Mouse (Mus musculus): ENCODE measurements around the gene Txndc2. TPM values are rescaled to one million over a fixed set of nuclear protein-coding genes. Genes with fewer than 3 reads are reported as not detected.

Gene Txndc2
- total and polyA plus RNA-seq, 3 experiments: 0.22 TPM; not detected in 2

DNA sequence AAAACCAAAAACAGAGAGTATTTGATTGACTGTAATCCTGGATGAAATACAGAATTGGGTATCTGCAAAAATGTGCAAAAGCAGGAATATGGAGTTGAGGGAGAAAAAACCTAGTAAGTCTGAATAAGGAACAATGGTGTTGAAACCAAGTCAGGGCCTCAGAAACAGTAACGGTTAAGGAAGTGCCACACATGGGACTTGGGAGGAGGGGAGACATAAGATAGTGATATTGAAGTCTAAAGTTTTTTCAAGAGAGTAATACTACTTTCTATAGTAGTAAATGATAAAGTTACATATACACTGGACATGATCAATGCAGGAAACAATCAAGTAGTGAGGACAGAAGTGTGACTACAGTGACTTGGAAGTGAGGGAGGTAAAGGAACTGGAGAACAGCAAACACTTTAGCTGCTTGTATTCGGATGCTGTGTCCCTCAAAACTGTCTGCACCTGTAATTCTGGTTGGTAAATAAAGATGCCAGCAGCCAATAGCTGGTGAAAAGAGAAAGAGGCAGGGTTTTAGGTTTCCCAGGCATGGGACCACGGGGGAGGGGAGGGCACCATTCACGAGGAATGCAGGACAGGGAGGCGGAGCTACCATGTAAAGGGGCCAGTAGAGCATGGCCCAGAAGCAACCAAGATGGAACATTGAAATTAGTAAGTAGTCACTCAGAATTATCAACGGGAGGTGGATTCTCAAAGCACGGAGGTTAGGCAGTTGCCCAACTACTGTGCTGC lies 34.2 kb downstream of the Txndc2 start:
- H3K4me3 ChIP-seq (ENCODE audit: low read depth, low read length): peak overlapping the region; percentile 29; the same call in 1 of the 2 replicates
- H3K4me1 ChIP-seq (ENCODE audit: insufficient read depth, low read depth, low read length): peaks cover 76% of the 10 kb centered on the region
- TF ChIP-seq CTCF (IDR thresholded peaks at IDR 0.05; ENCODE audit: low read depth, low read length) (no peak), POLR2AphosphoS5 (IDR thresholded peaks at IDR 0.05; ENCODE audit: insufficient replicate concordance, low read depth, low read length) (no peak), GATA1 (IDR thresholded peaks at IDR 0.05; ENCODE audit: borderline replicate concordance, low read length) (no peak)
- H3K36me3 ChIP-seq (replicated peaks): peaks cover 25% of the 10 kb centered on the region
- DNase-seq (ENCODE audit: low spot score) (no peak), ATAC-seq (ENCODE audit: extremely low read depth, insufficient number of reproducible peaks, low FRiP score, poor library complexity, severe bottlenecking) (no peak)
- no peaks in the 10 kb centered on the region for H3K9me3 ChIP-seq (replicated peaks)
- H3K27me3 ChIP-seq (ENCODE audit: insufficient read depth, low read length): no peaks in the 10 kb centered on the region

DNA sequence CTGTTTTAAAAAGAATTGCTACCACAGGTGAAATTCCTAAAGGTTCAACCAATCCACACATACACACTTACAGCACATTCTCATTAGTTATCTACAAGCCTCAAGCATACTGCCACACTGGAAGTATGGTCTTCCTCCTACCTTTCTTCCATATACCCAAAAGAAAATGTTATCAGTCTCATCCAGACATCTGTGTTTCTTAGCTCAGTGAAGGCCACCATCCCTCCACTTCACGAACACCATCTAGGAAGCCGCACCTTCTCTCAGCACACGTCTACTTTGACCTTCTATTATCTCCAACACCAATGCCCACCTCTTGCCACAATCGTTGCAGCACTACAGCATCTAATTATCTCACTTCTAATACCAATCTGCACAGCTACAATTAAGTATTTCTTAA lies 36.0 kb downstream of the Txndc2 start:
- Histone ChIP-seq H3K4me3 (ENCODE audit: low read depth, low read length) (no peak overlapping the region), H3K9me3 (replicated peaks) (no peaks in the 10 kb centered on the region), H3K4me1 (ENCODE audit: insufficient read depth, low read depth, low read length) (peaks cover 77% of the 10 kb centered on the region), H3K36me3 (replicated peaks) (peaks cover 25% of the 10 kb centered on the region), H3K27me3 (ENCODE audit: insufficient read depth, low read length) (no peaks in the 10 kb centered on the region)
- TF ChIP-seq TAL1 (conservative IDR thresholded peaks at IDR 0.05; ENCODE audit: low read depth, low read length): peak; percentile 85
- no peak for TF ChIP-seq POLR2AphosphoS5 (IDR thresholded peaks at IDR 0.05; ENCODE audit: insufficient replicate concordance, low read depth, low read length)
- ATAC-seq (ENCODE audit: extremely low read depth, insufficient number of reproducible peaks, low FRiP score, poor library complexity, severe bottlenecking) (peak; percentile 77), DNase-seq (ENCODE audit: low spot score) (peak; percentile 19)

DNA sequence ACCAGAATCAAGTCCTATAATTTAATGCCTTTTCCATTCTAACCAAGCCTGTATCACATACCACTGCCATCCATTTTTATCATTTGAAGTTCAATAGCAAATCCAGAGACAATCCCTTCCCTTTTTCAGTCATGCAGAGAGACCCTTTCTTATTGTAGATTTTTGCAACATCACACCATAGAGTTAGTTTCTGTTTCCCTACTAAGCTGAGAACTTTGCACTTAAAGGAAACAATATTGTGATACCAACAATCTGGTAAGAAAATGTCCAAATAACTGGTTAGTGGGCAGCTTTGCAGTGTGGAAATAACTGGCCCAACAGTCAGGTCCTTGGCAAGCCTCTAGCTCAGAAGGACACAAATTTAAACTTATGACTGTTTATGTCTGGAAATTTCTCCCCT lies 37.1 kb downstream of the Txndc2 start:
- Histone ChIP-seq H3K4me1 (ENCODE audit: insufficient read depth, low read depth, low read length) (peaks cover 75% of the 10 kb centered on the region), H3K27me3 (ENCODE audit: insufficient read depth, low read length) (no peaks in the 10 kb centered on the region), H3K36me3 (replicated peaks) (peaks cover 21% of the 10 kb centered on the region), H3K9me3 (replicated peaks) (no peaks in the 10 kb centered on the region), H3K4me3 (ENCODE audit: low read depth, low read length) (no peak overlapping the region)
- no peak for DNase-seq (ENCODE audit: low spot score)
- ATAC-seq (ENCODE audit: extremely low read depth, insufficient number of reproducible peaks, low FRiP score, poor library complexity, severe bottlenecking): no peak
- TF ChIP-seq POLR2AphosphoS5 (IDR thresholded peaks at IDR 0.05; ENCODE audit: insufficient replicate concordance, low read depth, low read length): no peak
- no peak for TF ChIP-seq GATA1 (IDR thresholded peaks at IDR 0.05; ENCODE audit: borderline replicate concordance, low read length)
- no peak for TF ChIP-seq TAL1 (conservative IDR thresholded peaks at IDR 0.05; ENCODE audit: low read depth, low read length)
- no peak for TF ChIP-seq CTCF (IDR thresholded peaks at IDR 0.05; ENCODE audit: low read depth, low read length)
- TF ChIP-seq GATA2 (IDR thresholded peaks at IDR 0.05; ENCODE audit: borderline replicate concordance, low read depth, low read length): no peak

DNA sequence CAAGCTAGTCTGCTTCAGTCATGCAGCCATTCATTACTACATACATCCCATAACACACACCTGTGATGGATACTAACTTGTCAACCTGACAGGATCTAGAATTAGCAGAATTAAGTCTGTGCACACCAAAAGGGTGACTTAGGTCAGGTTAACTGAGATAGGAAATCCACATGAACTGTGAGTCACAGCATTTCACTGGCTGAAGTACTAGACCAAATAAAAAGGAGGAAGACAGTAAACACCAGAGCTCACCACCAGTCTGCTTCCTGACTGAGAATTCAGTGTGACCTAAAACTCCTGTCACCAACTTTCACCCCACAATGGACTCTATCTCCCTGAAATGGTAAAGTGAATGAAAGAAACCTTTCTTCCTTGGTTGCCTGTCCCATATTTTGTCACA lies 37.7 kb downstream of the Txndc2 start:
- Histone ChIP-seq H3K9me3 (replicated peaks) (no peaks in the 10 kb centered on the region), H3K36me3 (replicated peaks) (peaks cover 16% of the 10 kb centered on the region), H3K27me3 (ENCODE audit: insufficient read depth, low read length) (no peaks in the 10 kb centered on the region), H3K4me1 (ENCODE audit: insufficient read depth, low read depth, low read length) (peaks cover 70% of the 10 kb centered on the region), H3K4me3 (ENCODE audit: low read depth, low read length) (no peak overlapping the region)
- no peak for DNase-seq (ENCODE audit: low spot score)
- TF ChIP-seq GATA2 (IDR thresholded peaks at IDR 0.05; ENCODE audit: borderline replicate concordance, low read depth, low read length) (no peak), GATA1 (IDR thresholded peaks at IDR 0.05; ENCODE audit: borderline replicate concordance, low read length) (no peak), CTCF (IDR thresholded peaks at IDR 0.05; ENCODE audit: low read depth, low read length) (no peak), POLR2AphosphoS5 (IDR thresholded peaks at IDR 0.05; ENCODE audit: insufficient replicate concordance, low read depth, low read length) (no peak)
- no peak for ATAC-seq (ENCODE audit: extremely low read depth, insufficient number of reproducible peaks, low FRiP score, poor library complexity, severe bottlenecking)

DNA sequence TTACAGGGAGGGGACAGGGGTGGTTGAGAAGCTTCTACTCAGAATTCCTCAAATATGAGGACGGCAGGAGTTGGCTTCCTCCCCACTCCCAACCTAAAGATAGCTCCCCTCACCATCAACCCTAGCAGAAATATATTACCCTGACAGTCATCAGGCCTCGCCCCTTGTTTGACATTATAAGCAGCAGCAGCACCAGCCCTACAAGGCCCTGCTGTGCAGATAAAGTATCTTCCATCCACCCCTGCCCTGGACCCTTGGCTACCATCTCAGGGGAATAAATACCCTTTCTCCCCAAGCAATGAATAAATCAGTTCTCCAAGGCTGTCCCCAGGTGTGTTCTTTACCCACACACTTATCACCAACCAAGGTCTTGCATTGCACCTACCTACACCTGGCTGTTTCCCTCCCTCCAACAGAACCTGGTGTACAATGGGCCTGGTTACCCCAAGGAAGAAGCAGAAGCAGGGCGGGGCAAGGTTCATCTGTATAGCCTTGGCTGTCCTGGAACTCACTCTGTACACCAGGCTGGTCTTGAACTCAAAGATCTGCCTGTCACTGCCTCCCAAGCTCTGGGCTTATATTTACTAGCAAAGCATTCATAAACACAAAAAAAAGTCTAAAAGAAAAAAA lies 44.0 kb downstream of the Txndc2 start:
- Histone ChIP-seq H3K36me3 (replicated peaks) (peaks cover 14% of the 10 kb centered on the region), H3K4me1 (ENCODE audit: insufficient read depth, low read depth, low read length) (peaks cover 46% of the 10 kb centered on the region), H3K27me3 (ENCODE audit: insufficient read depth, low read length) (no peaks in the 10 kb centered on the region), H3K4me3 (ENCODE audit: low read depth, low read length) (no peak overlapping the region), H3K9me3 (replicated peaks) (no peaks in the 10 kb centered on the region)
- TF ChIP-seq GATA2 (IDR thresholded peaks at IDR 0.05; ENCODE audit: borderline replicate concordance, low read depth, low read length) (no peak), TAL1 (conservative IDR thresholded peaks at IDR 0.05; ENCODE audit: low read depth, low read length) (no peak), POLR2AphosphoS5 (IDR thresholded peaks at IDR 0.05; ENCODE audit: insufficient replicate concordance, low read depth, low read length) (no peak), GATA1 (IDR thresholded peaks at IDR 0.05; ENCODE audit: borderline replicate concordance, low read length) (no peak), CTCF (IDR thresholded peaks at IDR 0.05; ENCODE audit: low read depth, low read length) (no peak)
- no peak for ATAC-seq (ENCODE audit: extremely low read depth, insufficient number of reproducible peaks, low FRiP score, poor library complexity, severe bottlenecking)
- DNase-seq (ENCODE audit: low spot score): no peak

DNA sequence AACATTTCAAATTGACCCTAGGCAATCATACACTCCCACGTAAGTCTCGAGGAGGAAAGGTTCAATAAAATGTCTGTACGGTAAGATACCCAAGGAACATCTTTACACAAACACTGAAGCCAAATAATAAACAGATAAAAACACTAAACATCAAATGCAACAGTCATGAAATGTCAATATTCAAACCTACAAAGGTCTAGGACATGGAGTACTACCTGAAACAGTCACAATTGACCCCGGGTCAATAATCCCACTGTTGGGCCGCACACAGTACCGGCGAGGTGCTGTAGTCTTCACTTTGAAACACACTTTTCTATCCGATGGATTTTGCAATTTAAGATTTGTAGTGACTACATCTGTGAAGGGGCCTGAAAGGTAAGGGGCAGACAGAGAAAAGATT lies 47.3 kb downstream of the Txndc2 start:
- ATAC-seq (ENCODE audit: extremely low read depth, insufficient number of reproducible peaks, low FRiP score, poor library complexity, severe bottlenecking) (no peak), DNase-seq (ENCODE audit: low spot score) (no peak)
- Histone ChIP-seq H3K36me3 (replicated peaks) (peaks cover 34% of the 10 kb centered on the region), H3K27me3 (ENCODE audit: insufficient read depth, low read length) (no peaks in the 10 kb centered on the region), H3K9me3 (replicated peaks) (no peaks in the 10 kb centered on the region), H3K4me1 (ENCODE audit: insufficient read depth, low read depth, low read length) (peaks cover 36% of the 10 kb centered on the region), H3K4me3 (ENCODE audit: low read depth, low read length) (no peak overlapping the region)
- no peak for TF ChIP-seq POLR2AphosphoS5 (IDR thresholded peaks at IDR 0.05; ENCODE audit: insufficient replicate concordance, low read depth, low read length)
- TF ChIP-seq TAL1 (conservative IDR thresholded peaks at IDR 0.05; ENCODE audit: low read depth, low read length): no peak
- no peak for TF ChIP-seq CTCF (IDR thresholded peaks at IDR 0.05; ENCODE audit: low read depth, low read length)
- no peak for TF ChIP-seq GATA1 (IDR thresholded peaks at IDR 0.05; ENCODE audit: borderline replicate concordance, low read length)
- TF ChIP-seq GATA2 (IDR thresholded peaks at IDR 0.05; ENCODE audit: borderline replicate concordance, low read depth, low read length): no peak

Other genes with a start within 250 kb of the Txndc2 start
- gene Tmem232, start 101.4 kb downstream of the Txndc2 start, total RNA-seq (2014; fragmentation: Nextera tagmentation): not detected in 2 replicates
- not detected in 2 replicates for gene Tmem232, start 101.4 kb downstream of the Txndc2 start, total RNA-seq (2017)
- gene Tmem232, start 101.4 kb downstream of the Txndc2 start, polyA plus RNA-seq (2012): not detected in 2 replicates
- gene Vapa, start 28.6 kb downstream of the Txndc2 start, total RNA-seq (2014; fragmentation: Nextera tagmentation): 174 and 180 TPM in 2 replicates
- gene Vapa, start 28.6 kb downstream of the Txndc2 start, total RNA-seq (2017): 120 and 130 TPM in 2 replicates
- gene Vapa, start 28.6 kb downstream of the Txndc2 start, polyA plus RNA-seq (2012): 148 and 209 TPM in 2 replicates
- 1.3 and 1.7 TPM in 2 replicates for gene Rab31, start 130.6 kb upstream of the Txndc2 start, total RNA-seq (2014; fragmentation: Nextera tagmentation)
- gene Rab31, start 130.6 kb upstream of the Txndc2 start, total RNA-seq (2017): 1.5 and 1.6 TPM in 2 replicates
- gene Rab31, start 130.6 kb upstream of the Txndc2 start, polyA plus RNA-seq (2012): 0.06 and 0.20 TPM in 2 replicates
- gene Ppp4r1, start 140.4 kb upstream of the Txndc2 start, total RNA-seq (2014; fragmentation: Nextera tagmentation): 29.1 and 33.0 TPM in 2 replicates
- 32.8 and 33.3 TPM in 2 replicates for gene Ppp4r1, start 140.4 kb upstream of the Txndc2 start, total RNA-seq (2017)
- 11.3 and 20.0 TPM in 2 replicates for gene Ppp4r1, start 140.4 kb upstream of the Txndc2 start, polyA plus RNA-seq (2012)
- gene Ralbp1, start 243.6 kb upstream of the Txndc2 start, total RNA-seq (2014; fragmentation: Nextera tagmentation): 29.6 and 32.5 TPM in 2 replicates
- gene Ralbp1, start 243.6 kb upstream of the Txndc2 start, total RNA-seq (2017): 63.1 and 69.1 TPM in 2 replicates
- 54.8 and 58.4 TPM in 2 replicates for gene Ralbp1, start 243.6 kb upstream of the Txndc2 start, polyA plus RNA-seq (2012)

Measured in G1E (cell line).